Mouse (Mus musculus): Measurements from ENCODE around the gene Zfp383. TPM values are rescaled to one million over a fixed set of nuclear protein-coding genes. Genes with fewer than 3 reads are reported as not detected.
"Not testable (repeated sequence)": the region's sequence is repeated elsewhere in the genome, so short reads cannot be mapped to it uniquely, and the experiment has no call there.

Zfp383 gene
- 1 to 10 TPM; 8.2 to 9.4 TPM for total RNA-seq (2021)
- long read RNA-seq, experiment 1, result 0 reads
- long read RNA-seq, experiment 2, partial matches to known transcripts, result 0 of 2 reads
- long read RNA-seq, experiment 2, other reads (novel, unspliced or antisense), result 2 of 2 reads

DNA sequence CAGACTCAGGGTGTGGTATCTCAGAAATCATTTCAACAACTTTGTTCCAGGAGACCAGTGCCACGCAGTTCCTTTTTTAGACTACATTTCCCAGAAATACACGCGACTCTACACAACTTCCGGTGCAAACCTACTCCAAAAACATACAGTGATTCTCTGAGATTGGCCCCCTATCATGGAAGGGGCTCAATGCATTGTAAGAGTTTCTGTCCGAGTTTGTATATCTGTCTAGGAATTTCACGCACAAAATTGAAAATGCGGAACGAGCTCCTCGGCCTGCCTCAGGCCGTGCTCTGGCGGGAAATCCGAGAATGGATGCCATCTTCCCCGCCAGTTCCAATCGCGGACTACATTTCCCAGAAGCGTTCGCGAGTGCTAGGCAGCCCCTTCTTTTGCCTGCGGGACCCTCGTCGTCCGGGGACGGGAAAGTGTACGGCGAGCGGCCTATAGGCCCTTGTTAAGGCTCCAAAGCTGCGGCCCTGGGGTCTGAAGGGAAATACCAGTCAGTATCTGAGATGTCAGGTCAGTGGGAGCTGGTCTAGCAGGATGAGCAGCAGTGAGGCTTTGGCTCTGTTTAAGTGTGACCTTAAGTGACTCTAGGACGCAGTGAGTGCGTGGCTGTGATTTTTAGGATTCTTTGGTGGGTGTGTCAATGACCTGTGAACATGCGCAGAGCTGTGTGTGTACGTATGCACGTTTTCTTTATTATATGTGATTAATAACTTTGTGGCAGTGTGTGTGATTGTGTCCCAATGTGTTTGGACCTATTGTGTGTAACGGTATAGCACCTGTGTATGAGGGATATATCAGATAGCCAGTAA is at the start of gene Zfp383:
Zfp383 (plus strand) TSS at position 94 of the 821 bp plus-strand sequence.
- DNase-seq (ENCODE audit: low spot score in 2 of 2), result peak; percentile 84 to 86

DNA sequence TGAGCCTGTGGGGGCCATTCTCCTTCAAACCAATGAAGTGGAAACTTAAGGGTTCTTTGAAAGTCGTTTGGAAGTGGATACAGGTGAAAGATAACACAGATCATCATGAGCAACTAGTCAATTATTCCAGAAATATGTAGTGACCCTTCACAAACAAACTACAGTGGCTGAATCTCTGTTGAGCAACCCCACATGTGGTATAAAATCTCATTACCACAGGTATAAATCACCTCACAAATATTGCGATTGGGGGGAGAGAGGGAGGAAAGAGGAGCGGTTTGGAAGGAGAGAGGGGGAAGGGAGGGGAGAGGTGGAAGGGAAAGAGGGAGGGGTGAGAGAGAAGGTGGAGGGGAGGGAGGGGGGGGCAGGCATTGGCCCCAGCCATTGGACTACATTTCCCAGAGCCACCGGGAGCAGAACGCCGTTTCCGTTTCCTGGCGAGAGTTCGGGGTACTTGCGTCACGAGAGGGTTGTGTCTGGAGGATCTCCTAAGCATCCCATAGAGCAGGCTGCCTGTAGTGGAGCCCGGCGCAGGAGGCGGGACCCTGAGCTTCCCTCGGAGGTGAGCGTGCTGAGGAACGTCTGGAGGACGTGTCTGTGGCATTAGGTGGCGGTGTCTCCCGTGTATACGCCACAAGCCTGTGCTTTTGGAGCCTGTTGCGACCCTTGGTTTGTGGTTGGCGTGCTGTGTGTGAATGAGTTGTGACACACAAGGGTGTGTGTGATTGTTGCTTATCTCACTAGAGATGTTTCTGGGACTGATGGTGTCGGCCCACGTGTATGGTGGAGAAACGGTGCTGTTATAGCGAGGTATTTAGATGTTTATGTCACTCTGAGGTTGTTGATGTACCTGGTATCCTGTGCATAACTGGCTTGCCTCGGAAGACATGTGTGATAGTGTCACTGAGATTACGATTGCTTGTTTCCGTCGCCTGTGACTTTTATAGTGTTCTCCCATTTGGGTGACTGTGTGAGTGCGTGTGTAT is 48.2 kb upstream of the Zfp383 start, which contains the start of gene Zfp420:
Zfp420 (plus strand) TSS at position 448 of the 986 bp plus-strand sequence.
- peak; percentile 86 to 95 for DNase-seq (ENCODE audit: low spot score in 2 of 2)

DNA sequence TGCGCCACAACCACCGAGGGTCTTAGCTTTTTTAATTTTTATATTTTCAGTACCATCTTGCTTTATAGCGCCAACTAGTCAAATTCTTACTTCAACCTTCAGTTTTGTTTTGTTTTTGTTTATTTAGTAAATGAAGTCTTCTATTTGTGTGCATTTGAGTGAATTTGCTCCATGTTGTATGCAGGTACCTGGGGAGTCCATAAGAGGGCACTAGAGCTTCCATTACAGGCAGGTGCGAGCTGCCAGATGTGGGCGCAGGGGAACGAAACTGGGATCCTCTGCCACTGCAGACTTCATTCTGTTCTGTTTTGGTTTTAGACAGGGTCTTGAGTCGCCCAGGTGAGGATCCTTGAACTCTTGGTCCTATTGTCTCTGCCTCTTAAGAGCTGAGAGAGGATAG is 46.4 kb upstream of the Zfp383 start:
- DNase-seq (ENCODE audit: low spot score in 2 of 2), result no peak

DNA sequence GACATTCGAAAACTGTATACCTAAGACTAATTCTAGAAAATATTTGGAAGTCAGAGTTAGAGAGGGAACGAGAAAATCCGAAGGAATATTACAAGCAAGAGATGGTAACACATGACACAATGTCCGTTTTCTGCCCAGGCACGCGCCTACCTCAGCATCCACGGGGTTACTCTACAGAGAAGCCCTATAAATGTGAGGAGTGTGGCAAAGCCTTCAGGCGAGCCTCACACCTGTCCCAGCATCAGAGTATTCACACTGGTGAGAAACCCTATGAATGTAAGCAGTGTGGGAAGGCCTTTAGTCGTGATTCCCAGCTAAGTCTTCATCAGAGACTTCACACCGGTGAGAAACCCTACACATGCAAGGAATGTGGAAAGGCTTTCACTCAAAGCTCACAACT is 33.8 kb upstream of the Zfp383 start:
- DNase-seq (ENCODE audit: low spot score in 2 of 2), result no peak

DNA sequence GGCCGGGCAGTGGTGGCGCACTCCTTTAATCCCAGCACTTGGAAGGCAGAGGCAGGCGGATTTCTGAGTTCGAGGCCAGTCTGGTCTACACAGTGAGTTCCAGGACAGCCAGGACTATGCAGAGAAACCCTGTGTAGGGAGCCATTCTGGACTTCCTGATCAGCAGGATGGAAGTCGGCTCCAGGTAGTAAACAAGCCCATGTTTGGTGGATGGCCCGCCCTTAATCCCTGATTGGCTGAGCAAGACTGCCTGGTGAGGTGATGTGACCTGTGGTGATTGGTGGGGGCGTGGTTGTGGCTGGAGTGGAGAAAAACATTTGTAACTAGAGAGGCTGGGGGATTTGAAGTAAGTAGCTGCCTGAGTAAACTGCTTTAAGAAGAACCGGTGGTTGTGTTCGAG is 30.5 kb upstream of the Zfp383 start:
- not testable (repeated sequence) for DNase-seq (ENCODE audit: low spot score in 2 of 2)

DNA sequence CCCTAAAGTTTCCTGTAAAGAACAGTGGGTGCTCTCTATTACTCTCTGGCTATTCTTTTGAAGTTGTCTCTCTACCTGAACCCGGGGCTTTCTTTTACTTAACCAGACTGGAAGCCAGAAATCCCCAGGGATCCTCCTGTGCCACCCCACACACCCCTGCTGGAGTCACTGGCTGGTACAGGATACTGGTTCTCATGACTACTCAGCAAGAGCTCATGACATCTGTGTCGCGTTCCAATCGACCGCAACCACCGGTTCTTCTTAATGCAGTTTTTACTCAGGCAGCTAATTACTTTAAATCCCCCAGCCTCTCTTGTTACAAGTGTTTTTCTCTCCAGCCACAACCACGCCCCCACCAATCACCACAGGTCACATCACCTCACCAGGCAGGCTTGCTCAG is 28.0 kb upstream of the Zfp383 start:
- no peak for DNase-seq (ENCODE audit: low spot score in 2 of 2)

DNA sequence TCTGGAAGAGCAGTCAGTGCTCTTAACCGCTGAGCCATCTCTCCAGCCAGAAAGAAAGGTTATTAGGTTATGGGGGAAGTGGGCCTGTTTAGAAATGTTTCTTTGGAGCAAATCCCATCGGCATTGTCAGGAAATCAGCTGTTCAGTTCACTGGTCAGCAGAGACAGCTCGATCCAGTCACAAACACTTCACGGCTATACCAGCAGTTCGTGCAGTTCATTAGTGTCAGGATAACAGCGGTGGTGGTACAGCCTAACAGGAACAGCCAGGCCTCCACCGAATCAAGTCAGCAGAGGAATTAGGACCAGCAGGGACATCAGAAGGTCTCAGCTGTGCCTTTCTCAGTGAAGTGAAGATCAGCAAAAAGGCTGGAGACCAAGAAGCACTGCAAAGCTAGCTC is 27.1 kb upstream of the Zfp383 start:
- DNase-seq (ENCODE audit: low spot score in 2 of 2), result no peak

DNA sequence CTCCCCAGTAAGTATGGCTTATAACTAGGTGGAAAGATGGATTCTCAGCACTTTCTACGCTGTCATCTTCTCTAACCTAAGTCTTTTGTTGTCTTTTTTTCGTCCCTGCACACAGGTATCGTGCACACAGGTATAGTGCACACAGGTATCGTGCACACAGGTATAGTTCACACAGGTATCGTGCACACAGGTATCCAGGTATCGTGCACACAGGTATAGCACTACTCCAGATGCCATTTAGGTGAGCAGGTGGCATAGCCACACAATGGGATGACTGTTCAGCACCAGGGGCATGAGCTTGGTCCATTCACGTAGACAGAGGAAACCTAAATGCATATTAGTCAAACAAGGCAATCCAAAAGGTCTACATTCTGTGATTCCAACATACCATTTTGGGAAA is 17.5 kb upstream of the Zfp383 start:
- DNase-seq (ENCODE audit: low spot score in 2 of 2), result no peak

DNA sequence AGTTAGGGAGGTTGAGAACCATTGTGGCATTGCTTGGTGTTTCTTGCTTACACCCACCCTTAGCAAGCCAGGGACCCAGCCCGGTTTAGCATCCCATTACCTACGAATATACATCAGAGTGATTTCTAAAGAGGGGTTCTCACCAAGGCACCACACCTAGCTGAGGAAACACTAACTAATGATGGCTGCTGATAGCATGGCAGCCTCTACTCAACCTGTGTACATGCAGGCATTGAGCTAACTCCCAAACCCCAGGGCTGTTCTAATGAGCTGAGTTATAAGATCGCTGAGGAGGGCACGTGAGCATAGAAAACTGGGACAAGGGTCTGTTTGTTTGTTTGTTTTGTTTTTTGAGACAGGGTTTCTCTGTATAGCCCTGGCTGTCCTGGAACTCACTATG is 15.3 kb upstream of the Zfp383 start:
- no peak for DNase-seq (ENCODE audit: low spot score in 2 of 2)

DNA sequence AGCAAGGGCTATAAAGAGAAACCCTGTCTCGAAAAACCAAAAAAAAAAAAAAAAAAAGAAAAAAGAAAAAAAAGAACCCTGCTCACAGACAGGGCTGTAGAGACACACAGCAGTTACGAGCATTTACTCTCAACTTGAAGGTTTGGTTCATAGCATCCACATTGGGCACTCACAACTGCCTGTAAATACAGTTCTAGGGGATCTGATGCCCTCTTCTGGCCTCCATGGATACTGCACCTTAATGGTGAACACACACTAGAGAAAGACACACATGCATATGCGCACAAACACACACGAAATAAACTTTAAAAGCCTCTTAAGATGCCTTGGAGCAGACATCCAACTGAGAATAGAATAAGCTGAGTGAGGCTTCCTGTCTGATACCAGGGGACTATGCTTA is 9.7 kb upstream of the Zfp383 start:
- no peak for DNase-seq (ENCODE audit: low spot score in 2 of 2)

DNA sequence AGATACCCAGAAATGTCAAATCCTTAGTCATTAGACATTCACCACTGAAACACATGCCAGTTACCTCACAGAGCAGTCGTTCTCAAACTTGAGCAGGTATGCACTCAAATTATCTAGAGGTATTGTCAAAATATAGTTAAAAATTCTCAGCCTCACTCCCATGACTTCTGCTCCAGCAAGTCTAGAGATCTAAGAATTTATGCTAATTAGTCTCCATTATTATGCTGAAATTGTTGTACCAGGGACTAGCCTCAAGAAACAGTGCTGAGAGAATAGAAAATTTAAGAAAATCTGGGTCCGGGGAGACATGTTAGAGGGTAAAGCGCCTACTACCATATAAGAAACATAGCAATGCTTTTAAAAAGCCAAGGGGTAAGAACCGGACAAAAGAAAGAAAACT is 3.9 kb upstream of the Zfp383 start:
- DNase-seq (ENCODE audit: low spot score in 2 of 2), result no peak

DNA sequence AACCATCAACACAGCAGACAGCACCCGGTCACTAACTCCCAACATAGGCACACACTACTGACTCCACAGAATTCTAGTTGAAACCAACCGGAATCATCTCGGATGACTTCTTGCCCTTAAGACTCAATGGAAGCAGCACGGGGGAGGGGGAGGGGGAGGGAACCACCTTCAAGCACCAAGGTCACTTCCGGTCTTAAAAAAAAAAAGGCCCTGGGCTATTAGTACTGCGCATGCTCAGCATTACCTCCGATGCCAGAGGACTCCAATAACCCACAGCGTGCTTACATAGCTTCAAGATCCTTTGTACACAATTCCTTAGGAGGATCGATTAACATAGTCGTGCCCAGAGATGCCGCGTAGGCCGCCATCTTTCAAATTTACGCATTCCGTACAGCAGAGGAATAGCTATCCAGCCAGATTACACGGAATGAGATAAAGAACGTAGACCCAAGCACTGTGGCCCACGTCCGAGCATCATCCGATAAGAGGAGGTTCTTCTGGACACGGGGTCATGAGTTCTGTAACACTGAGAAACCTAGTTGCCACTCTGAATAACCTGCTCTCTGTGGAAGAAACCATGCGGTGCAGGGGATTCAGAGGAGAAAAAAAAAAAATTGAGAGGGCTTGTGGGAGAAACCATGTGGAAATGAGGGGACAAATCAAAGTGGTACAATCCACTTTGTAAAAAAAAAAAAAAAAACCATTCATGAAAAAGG is 1.9 kb upstream of the Zfp383 start, which contains the start of gene Zfp27:
Zfp27 (minus strand) TSS at position 607 of the 716 bp plus-strand sequence.
- DNase-seq (ENCODE audit: low spot score in 2 of 2), result peak; percentile 65 to 81

DNA sequence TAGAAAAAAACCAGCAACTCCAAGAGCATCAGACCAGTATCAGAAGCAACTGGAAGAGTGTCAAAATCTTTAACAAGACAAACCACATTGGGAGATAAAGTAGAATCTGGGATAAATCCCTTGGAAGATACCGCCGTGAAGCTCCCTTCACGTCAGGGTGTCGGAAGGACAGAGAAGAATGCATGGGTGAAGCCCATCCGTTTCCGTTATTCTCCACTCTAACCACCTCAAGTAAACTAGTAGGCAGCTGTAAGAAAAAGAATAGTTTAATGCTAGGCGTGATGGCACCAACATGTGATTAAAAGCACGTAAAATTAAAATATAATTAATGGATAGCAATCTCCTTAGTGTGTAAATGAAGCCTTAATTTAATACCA is 1.4 kb upstream of the Zfp383 start:
- peak; percentile 10 to 20 for DNase-seq (ENCODE audit: low spot score in 2 of 2)

DNA sequence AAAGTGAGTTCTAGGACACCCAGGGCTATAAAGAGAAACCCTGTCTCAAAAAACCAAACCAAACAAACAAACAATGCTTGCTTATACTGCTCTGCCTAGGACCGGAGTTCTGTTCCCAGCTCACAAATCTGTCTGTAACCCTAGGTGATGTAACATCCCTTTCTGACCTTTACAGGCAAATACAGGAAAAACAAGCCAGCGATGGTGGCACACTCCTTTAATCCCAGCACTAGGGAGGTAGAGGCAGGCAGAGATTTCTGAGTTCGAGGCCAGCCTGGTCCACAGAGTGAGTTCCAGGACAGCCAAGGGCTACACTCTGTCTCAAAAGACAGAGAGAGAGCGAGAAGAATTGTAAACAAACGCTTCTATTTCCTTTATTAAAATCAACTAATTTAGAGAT is 817 bp upstream of the Zfp383 start:
- DNase-seq (ENCODE audit: low spot score in 2 of 2), result no peak

DNA sequence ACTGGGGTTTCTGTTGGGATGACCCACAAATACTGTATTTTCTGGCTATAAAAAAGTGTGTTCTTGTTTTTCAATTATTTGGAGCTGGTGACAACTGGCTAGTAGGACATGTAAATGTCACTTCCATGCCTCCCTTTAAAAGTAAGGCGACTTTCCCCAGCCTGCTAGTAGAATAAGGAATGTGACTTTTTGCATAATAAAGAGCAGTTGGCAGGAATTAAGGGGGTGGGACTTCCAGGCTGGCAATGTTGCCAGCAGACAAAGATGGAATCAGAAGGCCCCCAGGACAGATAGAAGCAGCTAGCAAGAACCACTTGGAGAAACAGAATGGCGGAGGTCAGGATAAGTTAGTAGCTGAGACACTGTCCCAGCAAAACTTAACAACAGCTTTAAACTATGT is 2.2 kb downstream of the Zfp383 start:
- no peak for DNase-seq (ENCODE audit: low spot score in 2 of 2)

DNA sequence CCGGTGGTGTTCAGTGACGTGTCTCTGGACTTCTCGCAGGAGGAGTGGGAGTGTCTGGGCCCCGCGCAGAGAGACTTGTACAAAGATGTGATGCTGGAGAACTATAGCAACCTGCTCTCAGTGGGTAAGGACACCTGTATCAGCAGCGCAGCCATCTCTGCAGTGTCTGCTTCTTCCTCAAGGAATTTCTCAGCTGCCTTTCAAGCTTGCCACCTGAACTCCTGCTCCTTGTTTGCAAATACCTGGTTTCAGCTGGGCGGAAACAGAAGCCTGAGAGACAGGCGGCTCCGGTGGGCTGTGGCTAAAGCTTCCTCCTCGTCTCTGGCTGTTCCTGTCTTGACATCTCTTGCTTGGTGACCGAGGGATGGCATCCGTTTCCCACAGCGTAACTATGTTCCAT is 4.1 kb downstream of the Zfp383 start:
- DNase-seq (ENCODE audit: low spot score in 2 of 2), result no peak

DNA sequence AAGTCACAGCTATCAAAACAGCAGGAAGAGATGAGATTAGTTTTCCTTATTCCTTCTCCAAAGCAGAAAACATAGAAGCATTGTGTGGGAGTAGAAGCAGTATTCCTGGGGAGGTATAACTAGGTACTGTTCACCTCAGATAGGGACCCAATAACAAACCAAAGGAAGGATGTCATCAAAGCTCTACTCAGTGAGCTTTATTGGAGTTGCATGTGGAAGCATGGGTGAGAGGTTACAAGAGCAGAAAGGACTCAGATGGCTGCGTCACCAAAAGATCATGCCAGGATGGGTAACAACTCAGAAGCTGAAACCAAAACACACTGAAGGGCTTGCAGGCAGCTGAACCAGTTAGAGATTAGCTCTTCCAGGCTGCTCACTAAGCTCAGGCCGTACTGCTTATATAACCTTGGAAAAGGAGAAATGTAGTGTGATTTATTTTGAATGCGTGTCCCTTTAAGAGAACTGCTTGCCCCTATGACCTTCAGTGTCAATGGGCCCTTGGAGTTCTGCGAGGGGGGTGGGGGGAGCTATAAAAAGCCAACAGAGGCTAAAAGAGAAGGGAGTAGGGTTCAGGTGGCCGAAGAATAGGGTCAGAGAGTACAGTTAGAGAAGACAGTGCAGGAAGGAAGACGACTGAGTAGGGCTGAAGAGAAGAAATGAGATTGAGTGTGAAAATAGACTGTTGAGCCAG is 9.5 kb downstream of the Zfp383 start:
- no peak for DNase-seq (ENCODE audit: low spot score in 2 of 2)

DNA sequence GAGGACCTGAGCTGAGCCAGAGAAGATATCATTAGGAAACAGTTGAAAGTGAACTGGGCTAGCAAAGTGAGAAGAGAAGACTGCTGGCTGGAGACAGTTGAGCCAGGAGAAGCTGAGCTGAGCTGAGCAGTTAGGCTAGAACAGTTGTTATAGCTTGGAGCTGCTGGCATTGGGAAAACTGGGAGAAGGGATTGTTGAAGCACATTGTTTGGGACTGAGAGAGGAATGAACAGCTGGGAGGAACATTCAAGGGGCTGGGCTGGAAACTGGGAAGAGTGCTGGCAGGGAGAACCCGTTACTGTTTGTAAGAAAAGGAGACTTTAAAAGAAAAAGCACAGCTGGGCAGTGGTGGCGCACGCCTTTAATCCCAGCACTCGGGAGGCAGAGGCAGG is 10.0 kb downstream of the Zfp383 start:
- DNase-seq (ENCODE audit: low spot score in 2 of 2), result no peak

DNA sequence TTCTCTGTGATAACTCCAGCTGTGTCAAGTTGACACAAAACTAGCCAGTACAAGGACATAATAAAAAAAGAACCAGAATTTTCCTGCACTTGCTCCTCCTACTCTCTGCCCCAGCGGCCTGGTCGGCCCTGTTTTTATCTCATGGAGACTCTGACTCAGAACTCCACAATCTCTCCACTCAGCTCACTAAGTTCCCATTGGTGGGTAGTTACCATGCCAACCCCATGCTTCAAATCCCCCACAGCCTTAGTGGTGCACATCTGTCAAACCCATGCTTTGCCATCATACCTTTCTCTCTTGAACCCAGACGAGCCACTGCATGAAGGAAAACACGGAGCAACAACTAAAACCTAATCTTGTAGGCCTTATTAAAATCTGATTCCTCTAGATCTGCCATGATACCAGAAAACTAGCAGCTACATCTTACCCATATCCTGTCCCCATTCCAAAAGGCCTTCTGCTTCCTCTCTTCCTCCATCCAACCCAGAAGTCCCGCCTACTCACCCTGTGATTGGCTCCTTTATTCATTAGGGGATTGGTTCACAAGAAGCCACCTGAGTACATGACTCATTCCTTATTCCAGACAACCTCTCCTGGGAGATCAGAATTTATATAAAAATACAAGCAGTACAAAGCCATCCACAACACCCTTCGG is 13.5 kb downstream of the Zfp383 start:
- no peak for DNase-seq (ENCODE audit: low spot score in 2 of 2)

DNA sequence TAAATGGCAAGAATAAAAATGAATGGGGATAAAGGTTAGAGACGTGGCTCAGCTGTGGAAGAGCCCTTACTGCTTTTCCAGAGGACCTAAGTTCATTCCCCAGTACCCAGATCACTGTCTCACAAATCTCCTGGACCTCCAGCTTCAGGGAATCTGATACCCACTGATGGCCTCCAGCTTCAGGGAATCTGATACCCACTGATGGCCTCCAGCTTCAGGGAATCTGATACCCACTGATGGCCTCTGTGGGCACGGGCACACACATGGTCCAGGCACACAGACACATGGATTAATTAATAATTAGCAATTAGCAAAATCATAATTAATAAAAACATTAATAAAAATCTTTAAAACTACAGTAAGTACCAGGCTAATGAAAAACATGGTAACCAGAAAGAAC is 14.8 kb downstream of the Zfp383 start:
- no peak for DNase-seq (ENCODE audit: low spot score in 2 of 2)
